Mouse (Mus musculus) gastrocnemius, adult 18-20 months (tissue): ENCODE measurements around the gene Nrbp1. TPM values are rescaled to one million over a fixed set of nuclear protein-coding genes. Genes with fewer than 3 reads are reported as not detected.
"Not testable (repeated sequence)": the region's sequence is repeated elsewhere in the genome, so short reads cannot be mapped to it uniquely, and the experiment has no call there.

Experiments
- DNase-seq: peaks from one replicate; pipeline ENCODE4 v3.0.0; 2021; ENCODE audit warnings: low spot score
- total RNA-seq, 2 experiments: library from RNA; stranded (reverse); gene quantifications; 2 replicates each; pipeline ENCODE4 v1.2.3; 2021

Nrbp1 gene
- total RNA-seq, 2 experiments from 2014 or later, result 50.3 to 54.9 TPM

DNA sequence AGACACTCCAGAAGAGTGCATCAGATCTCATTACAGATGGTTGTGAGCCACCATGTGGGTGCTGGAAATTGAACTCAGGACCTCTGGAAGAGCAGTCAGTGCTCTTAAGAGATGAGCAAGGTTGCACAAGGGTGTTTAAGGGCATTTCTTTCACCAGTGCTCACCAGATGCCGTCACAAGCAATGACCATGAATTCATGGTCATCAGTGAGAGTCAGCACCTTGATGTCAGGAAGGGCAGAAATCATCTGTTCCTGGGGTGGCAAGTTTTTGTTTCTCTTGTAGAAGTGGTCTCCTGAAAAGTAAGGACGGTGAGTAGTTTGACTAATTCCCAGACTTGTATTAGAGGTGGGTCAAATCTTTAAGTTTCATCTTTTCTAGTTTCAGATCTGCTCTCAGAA lies 36.8 kb upstream of the Nrbp1 start:
- DNase-seq, result no peak

GRCm38 (mm10) chr5:31204421-31204820 lies 36.2 kb upstream of the Nrbp1 start:
- DNase-seq, result no peak

DNA sequence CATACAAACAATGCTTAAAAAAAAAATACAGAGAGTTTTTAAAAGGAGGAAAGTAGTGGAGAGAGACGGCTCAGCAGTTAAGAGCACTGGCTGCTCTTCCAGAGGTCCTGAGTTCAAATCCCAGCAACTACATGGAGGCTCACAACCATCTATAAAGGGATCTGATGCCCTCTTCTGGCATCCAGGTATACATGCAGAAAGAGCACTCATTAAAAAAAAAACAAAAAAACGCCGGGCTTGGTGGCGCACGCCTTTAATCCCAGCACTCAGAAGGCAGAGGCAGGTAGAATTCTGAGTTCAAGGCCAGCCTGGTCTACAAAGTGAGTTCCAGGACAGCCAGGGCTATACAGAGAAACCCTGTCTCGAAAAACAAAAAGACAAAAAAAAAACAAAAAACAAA lies 24.1 kb upstream of the Nrbp1 start:
- DNase-seq, result not testable (repeated sequence)

GRCm38 (mm10) chr5:31218294-31218693 lies 22.4 kb upstream of the Nrbp1 start:
- DNase-seq, result no peak

DNA sequence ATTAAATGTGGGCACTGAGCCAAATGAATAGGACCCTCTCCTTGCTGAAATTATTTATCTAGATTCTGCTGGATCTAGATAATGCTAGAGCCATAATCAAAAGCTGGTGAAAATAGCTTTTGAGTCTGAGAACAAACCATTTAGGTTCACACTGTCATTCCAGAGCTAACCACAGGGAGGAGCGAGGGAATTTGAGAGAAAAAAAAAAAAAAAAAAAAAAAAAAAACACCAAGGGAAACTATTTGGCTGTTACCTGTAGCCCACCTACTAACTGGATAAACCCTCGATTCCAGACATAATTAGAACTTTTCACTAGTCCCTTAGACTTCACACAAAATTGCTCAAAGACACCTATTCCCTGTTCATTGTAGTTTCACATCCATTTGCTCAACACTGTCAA lies 21.6 kb upstream of the Nrbp1 start:
- DNase-seq, result no peak

DNA sequence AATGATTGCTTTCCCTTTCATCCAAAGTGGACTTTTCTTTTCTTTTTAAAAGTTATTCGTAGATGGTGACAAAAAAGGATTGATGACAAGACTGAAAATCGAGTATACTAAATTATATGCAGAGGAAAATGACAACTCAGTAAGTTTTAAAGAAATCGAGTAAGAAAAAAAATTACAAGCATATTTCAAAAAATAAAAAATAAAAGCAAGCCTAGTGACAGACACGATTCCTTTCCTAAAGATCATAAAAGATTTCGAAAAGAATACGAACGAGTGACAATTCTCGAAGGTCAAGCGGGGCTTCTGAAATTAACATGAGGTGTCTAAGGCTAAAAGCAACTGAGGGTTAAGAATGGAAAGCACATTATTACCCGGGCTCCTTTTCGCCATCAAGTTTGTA lies 21.2 kb upstream of the Nrbp1 start:
- no peak for DNase-seq

DNA sequence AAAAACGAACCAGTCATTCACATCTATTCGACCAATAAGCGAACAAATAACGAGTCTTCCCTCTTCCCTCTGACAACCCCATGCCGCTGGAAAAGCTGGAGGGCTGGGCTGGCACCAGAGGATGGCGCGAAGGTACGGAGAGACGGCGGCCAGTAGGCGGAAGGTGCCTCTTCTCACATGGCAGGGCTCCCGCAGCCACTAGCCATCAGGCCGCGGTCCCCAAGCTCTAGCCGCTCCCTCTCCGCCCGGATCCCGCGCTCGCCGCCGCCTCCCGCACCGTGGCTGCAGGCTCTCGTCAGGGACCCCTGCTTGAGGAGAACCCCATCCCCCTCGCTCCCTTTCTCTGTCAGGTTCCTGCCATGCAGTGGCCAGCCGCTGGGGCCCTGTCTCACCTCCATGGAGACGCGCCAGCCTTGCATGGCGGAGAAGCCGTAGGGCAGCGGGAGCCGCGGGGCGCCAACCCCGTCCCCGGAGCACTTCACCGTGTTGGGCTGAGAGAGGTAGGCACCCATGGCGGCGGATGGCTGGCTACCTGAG lies 20.7 kb upstream of the Nrbp1 start:
- peak; percentile 24 for DNase-seq

GRCm38 (mm10) chr5:31220448-31221303 lies 20.0 kb upstream of the Nrbp1 start, which contains the start of gene Ppm1g:
Gene Ppm1g, minus strand, starts transcription at chr5:31220687.
- peak; percentile 98 for DNase-seq

GRCm38 (mm10) chr5:31221304-31221945 lies 19.2 kb upstream of the Nrbp1 start:
- DNase-seq, result no peak

- DNase-seq, result no peak
These were observed 18.0 kb upstream of the Nrbp1 start for GRCm38 (mm10) chr5:31222696-31223095.

- DNase-seq, result no peak
These were observed 14.0 kb upstream of the Nrbp1 start for GRCm38 (mm10) chr5:31226641-31227040.

DNA sequence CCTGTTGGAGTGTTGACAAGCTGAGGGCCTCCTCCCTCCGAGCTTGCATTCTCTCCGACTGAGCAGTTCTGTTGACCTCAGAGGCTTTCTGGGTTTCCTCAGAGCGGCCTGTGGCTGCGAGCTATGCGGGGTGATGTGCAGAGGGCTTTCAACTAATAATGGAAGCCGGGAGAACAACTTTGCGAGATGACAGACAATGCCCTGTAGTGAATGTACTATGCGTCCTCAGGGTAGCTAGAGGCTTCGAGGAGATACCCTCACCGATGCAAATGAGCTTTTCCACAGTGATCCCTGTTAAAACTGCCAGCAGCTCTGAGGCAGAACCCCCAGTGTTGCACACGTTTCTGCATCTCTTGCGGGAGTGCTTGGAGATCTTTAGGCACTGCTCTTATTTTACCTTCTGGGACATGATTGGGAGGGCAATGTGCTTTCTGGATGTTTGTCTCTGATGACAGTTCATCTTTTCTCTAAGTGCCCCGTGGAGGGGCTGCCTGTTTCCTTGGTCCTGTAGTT lies 914 bp downstream of the Nrbp1 start:
- DNase-seq, result no peak

DNA sequence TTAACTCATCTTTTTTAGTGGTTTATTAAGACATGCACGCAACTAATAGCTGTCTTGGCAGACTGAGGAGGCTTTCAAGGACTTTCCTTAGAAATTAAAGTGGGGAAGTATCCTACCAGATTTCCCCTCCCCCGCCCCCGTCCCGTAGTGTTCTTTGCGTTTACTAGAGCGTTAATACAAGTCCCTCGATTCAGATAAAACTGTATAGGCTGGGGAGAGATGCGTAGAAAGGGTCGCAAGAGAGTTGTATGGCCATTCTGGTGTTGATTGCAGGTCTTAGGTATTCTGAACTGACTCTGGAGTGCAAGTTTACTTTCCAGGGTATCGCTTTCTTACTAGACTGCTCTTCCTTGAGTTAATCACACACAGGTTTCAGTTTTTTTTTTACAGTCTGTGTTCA lies 1.5 kb downstream of the Nrbp1 start:
- DNase-seq, result no peak

DNA sequence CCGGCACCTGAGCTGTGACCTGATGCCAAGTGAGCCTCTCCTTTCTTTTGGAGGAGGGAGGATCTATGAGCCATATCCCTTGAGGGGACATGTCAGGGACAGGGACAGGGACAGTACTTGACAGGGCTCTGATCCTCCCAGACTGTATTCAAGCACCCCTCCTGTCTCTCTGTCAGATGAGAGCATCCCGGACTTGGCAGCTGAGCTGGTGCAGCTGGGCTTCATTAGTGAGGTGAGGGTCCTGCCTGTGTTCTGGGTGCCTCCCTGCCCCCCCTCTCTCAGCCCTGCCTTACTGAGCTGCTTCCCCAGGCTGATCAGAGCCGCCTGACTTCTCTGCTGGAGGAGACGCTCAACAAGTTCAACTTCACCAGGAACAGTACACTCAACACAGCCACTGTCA lies 10.1 kb downstream of the Nrbp1 start:
- DNase-seq, result no peak

GRCm38 (mm10) chr5:31251541-31252101 lies 11.0 kb downstream of the Nrbp1 start, which contains the start of gene Krtcap3:
Gene Krtcap3, plus strand, starts transcription at chr5:31251691.
- no peak for DNase-seq

DNA sequence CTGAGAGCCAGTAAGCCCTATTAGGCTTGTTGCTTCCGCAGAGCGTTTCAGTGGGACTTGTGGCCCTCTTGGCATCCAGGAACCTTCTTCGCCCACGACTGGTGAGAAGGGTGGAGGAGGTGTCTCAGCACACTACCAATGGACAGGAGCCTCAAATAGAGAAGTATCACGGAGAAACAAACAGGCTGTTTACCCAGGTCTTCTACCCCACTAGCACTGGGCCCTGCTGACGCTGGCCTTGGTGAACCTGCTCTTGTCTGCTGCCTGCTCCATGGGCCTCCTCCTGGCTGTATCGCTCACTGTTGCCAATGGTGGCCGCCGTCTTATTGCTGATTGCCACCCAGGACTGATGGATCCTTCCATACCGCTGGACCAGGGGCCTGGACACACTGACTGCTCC lies 11.5 kb downstream of the Nrbp1 start:
- no peak for DNase-seq

DNA sequence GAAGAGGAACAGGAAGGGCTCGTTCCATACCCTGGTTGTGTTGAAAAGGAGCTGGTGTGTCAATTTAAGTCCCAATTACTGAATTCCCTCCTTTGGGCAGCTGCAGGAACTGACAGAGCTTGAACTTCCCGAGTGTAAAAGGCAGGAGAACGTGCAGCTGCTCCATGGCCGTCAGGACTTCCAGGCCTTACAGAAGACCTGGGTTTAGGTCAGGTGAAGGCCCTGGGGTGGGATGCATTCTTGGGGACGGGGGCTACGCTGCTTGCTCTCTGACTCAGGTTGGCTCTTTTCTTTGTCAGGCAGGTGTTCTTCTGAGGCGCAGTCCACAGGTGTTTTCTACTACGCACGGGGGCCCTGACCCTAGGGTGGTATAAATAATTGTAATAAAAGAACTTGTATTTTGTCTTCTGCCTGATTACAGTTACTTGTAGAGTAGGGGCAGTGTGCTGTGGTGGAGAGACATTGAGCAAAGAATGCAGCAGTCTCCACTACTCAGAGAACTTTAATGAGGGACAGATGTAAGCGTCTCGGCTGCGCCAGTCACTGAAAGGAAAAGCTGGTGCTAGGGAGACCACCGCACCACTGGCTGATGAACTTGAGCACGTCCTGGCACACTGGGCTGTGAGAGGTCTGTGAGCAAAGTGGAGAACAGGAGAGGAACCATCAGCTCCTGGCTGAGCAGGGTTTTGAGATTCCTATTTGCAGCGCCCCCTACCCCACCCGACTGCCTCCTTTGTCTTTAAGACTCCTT lies 12.3 kb downstream of the Nrbp1 start:
- no peak for DNase-seq

- DNase-seq, result no peak
These were observed 13.1 kb downstream of the Nrbp1 start for GRCm38 (mm10) chr5:31253806-31254205.

- peak; percentile 27 for DNase-seq
These were observed 13.8 kb downstream of the Nrbp1 start for GRCm38 (mm10) chr5:31254452-31254851.

GRCm38 (mm10) chr5:31254901-31255300 lies 14.2 kb downstream of the Nrbp1 start:
- DNase-seq, result no peak

DNA sequence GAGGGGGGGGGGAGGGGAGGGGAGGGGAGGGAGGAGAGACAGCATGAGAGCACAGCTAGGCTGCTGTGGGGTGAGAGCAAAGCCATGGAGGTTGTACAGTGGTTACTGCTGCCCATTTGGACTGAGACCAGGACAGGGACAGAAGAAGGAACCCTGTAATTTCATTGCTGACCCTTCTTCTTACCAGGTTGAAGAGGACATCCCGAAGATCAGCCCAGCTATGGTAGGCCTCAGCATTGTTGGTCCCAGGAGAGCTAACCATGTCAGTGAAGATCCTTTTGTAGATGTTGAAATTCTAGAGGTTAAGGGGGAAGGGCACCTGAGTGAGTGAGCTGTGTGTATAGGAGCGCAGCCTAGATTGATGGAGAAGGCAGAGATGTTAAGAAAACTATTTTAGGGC lies 14.7 kb downstream of the Nrbp1 start:
- no peak for DNase-seq
